Mouse (Mus musculus) midbrain, embryonic 11.5 days (tissue): ENCODE data around the gene Gk5. TPM values are rescaled to one million over a fixed set of nuclear protein-coding genes. Genes with fewer than 3 reads are reported as not detected.
A peak's percentile ranks its signal among the peaks of the same experiment; 100 is the strongest.

Source experiments
- ATAC-seq: fragments of 200-750 bp; cut with Nextera tagmentation; 2 replicates; pipeline ENCODE4 v1.8.0; 2017; ENCODE audit warnings: moderate TSS enrichment, moderate library complexity; ENCODE audit not compliant: low FRiP score
- DNase-seq: peaks from one replicate; pipeline ENCODE4 v3.0.0; 2015; ENCODE audit warnings: low spot score; ENCODE audit errors: missing footprints
- H3K27ac ChIP-seq: fragments of 300-500 bp; sonication (generic); 2 replicates; pipeline ENCODE4 v1.5.1; 2014; ENCODE audit warnings: low read depth, low read length
- H3K27me3 ChIP-seq: fragments of 300-500 bp; sonication (generic); 2 replicates; pipeline ENCODE4 v1.6.1; 2014; ENCODE audit warnings: mild to moderate bottlenecking, low read length, moderate library complexity, mixed read lengths; ENCODE audit not compliant: control insufficient read depth, insufficient read depth
- H3K36me3 ChIP-seq: fragments of 300-500 bp; sonication (generic); 2 replicates; pipeline ENCODE4 v1.6.1; 2014; ENCODE audit warnings: mild to moderate bottlenecking, low read length, moderate library complexity, mixed read lengths; ENCODE audit not compliant: control insufficient read depth, insufficient read depth
- H3K4me1 ChIP-seq: fragments of 300-500 bp; sonication (generic); 2 replicates; pipeline ENCODE4 v1.6.1; 2014; ENCODE audit warnings: low read length; ENCODE audit not compliant: control insufficient read depth, insufficient read depth
- H3K4me2 ChIP-seq: fragments of 300-500 bp; sonication (generic); 2 replicates; pipeline ENCODE4 v1.6.1; 2014; ENCODE audit warnings: mild to moderate bottlenecking, moderate library complexity
- H3K4me3 ChIP-seq: fragments of 300-500 bp; sonication (generic); 2 replicates; pipeline ENCODE4 v1.5.1; 2014; ENCODE audit warnings: low read depth, low read length
- H3K9ac ChIP-seq: fragments of 300-500 bp; sonication (generic); 2 replicates; pipeline ENCODE4 v1.6.1; 2014; ENCODE audit warnings: low read length
- H3K9me3 ChIP-seq: fragments of 300-500 bp; sonication (generic); 2 replicates; pipeline ENCODE4 v1.6.1; 2016; ENCODE audit warnings: low read length; ENCODE audit not compliant: control insufficient read depth
- WGBS: fragments of 180-500 bp; shearing (Covaris S2); extraction: QIAGEN DNeasy Blood & Tissue Kit; methylation state at CpG from one replicate; pipeline ENCODE4 v1.1.7; 2014; 5-methylcytosine and 5-hydroxymethylcytosine counted together
- polyA plus RNA-seq: library from polyadenylated mRNA; unstranded; fragments of >200 nt; fragmentation: Nextera tagmentation; extraction: Ambion mirVana; gene quantifications from 2 replicates; pipeline ENCODE4 v1.2.1, GENCODE M21; 2014

The Gk5 gene
- polyA plus RNA-seq, 1 experiment from 2014 or later: 2.8 TPM

GRCm38 (mm10) chr9:96223302-96223701, 104.1 kb downstream of the Gk5 start:
- Histone ChIP-seq H3K4me1 (no peaks in the 10 kb centered on the region), H3K9me3 (no peaks in the 10 kb centered on the region), H3K36me3 (no peaks in the 10 kb centered on the region), H3K9ac (no peak overlapping the region), H3K4me3 (no peak overlapping the region), H3K27me3 (no peaks in the 10 kb centered on the region), H3K27ac (no peak overlapping the region), H3K4me2 (no peak overlapping the region)
- 92% methylated on average over 2 of the region's 2 CpGs for WGBS
- ATAC-seq (no peak), DNase-seq (no peak)

GRCm38 (mm10) chr9:96228285-96228684, 109.1 kb downstream of the Gk5 start:
- Histone ChIP-seq H3K9me3 (no peaks in the 10 kb centered on the region), H3K4me3 (no peak overlapping the region), H3K36me3 (no peaks in the 10 kb centered on the region), H3K9ac (no peak overlapping the region), H3K4me1 (no peaks in the 10 kb centered on the region), H3K27me3 (no peaks in the 10 kb centered on the region), H3K27ac (no peak overlapping the region), H3K4me2 (no peak overlapping the region)
- DNase-seq (no peak), ATAC-seq (no peak)

GRCm38 (mm10) chr9:96230271-96230670, 111.1 kb downstream of the Gk5 start:
- H3K4me2 ChIP-seq: no peak overlapping the region
- H3K27me3 ChIP-seq: no peaks in the 10 kb centered on the region
- no peak overlapping the region for H3K27ac ChIP-seq
- H3K9ac ChIP-seq: no peak overlapping the region
- peak; percentile 73 for ATAC-seq
- no peak overlapping the region for H3K4me3 ChIP-seq
- no peaks in the 10 kb centered on the region for H3K9me3 ChIP-seq
- no peak for DNase-seq
- WGBS: 33% methylated on average over 2 of the region's 2 CpGs
- no peaks in the 10 kb centered on the region for H3K4me1 ChIP-seq
- no peaks in the 10 kb centered on the region for H3K36me3 ChIP-seq

Other genes starting within 250 kb of the Gk5 start
- gene Xrn1, start 164.6 kb upstream of the Gk5 start, polyA plus RNA-seq: 14.8 and 17.5 TPM in 2 replicates
- 128 and 140 TPM in 2 replicates for gene Tfdp2, start 76.9 kb downstream of the Gk5 start, polyA plus RNA-seq
- 194 and 208 TPM in 2 replicates for gene Atp1b3, start 245.1 kb downstream of the Gk5 start, polyA plus RNA-seq